Mouse (Mus musculus): ENCODE results near the gene Tle1. TPM values are rescaled to one million over a fixed set of nuclear protein-coding genes. Genes with fewer than 3 reads are reported as not detected.
A peak's percentile ranks its signal among the peaks of the same experiment; 100 is the strongest.

The Tle1 gene
- total and polyA plus RNA-seq, 2 experiments from 2014 or later = 23.0 to 77.9 TPM

DNA sequence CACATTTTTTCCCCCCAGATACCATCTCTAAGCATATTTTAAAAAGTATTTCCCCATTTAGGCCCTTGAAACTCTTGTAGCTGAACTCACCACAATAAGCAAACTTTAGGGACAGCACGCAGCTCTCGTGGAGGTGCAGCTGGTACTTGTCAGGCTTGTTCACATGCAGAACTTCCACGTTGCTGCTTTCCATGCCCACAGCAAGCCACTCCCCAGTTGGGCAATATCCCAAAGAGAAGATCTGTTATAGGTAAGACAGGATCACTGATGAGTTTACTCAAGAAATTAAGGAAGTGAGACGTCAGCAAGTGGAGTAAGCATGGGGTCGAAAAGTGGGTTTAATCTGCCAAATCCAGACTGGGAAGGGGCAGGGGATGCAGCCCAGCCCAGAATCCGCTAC lies 80.7 kb downstream of the Tle1 start:
- H3K27ac ChIP-seq (ENCODE audit: low read depth, low read length) = no peak overlapping the region
- H3K4me2 ChIP-seq (ENCODE audit: low read depth, low read length, poor library complexity, severe bottlenecking) = no peak overlapping the region
- no peak for DNase-seq (ENCODE audit: low spot score)
- H3K9ac ChIP-seq (replicated peaks; ENCODE audit: low read length, poor library complexity, severe bottlenecking) = no peak overlapping the region
- ATAC-seq (ENCODE audit: low FRiP score) = no peak
- H3K27me3 ChIP-seq (ENCODE audit: insufficient read depth, low read length) = no peaks in the 10 kb centered on the region
- H3K4me3 ChIP-seq (ENCODE audit: low read depth, low read length) = no peak overlapping the region
- peaks cover 30% of the 10 kb centered on the region; the same call in 1 of the 2 replicates for H3K36me3 ChIP-seq (ENCODE audit: insufficient read depth, low read length)
- 92% methylated on average over 6 of the region's 6 CpGs for WGBS
- H3K9me3 ChIP-seq (ENCODE audit: low read length) = no peaks in the 10 kb centered on the region
- no peaks in the 10 kb centered on the region for H3K4me1 ChIP-seq (ENCODE audit: insufficient read depth, low read length)
- no peak for TF ChIP-seq CTCF (IDR thresholded peaks at IDR 0.05)

DNA sequence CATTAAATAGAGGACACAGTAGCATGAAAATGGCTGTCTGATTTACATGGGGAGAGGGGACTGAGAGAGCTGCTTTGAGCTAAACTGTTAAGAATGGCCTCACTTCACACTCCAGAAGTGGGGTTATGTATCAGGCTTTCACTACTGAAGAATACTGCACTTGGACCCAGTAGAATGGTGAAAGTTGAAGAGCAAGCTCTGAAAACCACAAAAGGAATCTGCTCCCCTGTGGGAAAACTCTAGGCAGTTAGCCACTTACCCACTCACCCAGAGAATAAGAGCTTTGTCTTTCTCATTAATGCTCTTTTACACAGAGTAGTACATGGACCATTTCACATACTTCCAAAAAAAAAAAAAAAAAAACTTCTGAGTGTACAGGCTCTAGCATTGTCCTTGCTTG lies 95.0 kb downstream of the Tle1 start:
- H3K36me3 ChIP-seq (ENCODE audit: insufficient read depth, low read length) = no peaks in the 10 kb centered on the region
- no peaks in the 10 kb centered on the region for H3K9me3 ChIP-seq (ENCODE audit: low read length)
- H3K27ac ChIP-seq (ENCODE audit: low read depth, low read length) = no peak overlapping the region
- DNase-seq (ENCODE audit: low spot score) (peak; percentile 53), ATAC-seq (ENCODE audit: low FRiP score) (no peak)
- no peak overlapping the region for H3K4me3 ChIP-seq (ENCODE audit: low read depth, low read length)
- no peak for TF ChIP-seq CTCF (IDR thresholded peaks at IDR 0.05)
- no peaks in the 10 kb centered on the region for H3K27me3 ChIP-seq (ENCODE audit: insufficient read depth, low read length)
- H3K4me2 ChIP-seq (ENCODE audit: low read depth, low read length, poor library complexity, severe bottlenecking) = no peak overlapping the region
- H3K4me1 ChIP-seq (ENCODE audit: insufficient read depth, low read length) = no peaks in the 10 kb centered on the region
- no peak overlapping the region for H3K9ac ChIP-seq (replicated peaks; ENCODE audit: low read length, poor library complexity, severe bottlenecking)

- no peaks in the 10 kb centered on the region for H3K27me3 ChIP-seq (ENCODE audit: insufficient read depth, low read length)
- no peak overlapping the region for H3K4me3 ChIP-seq (ENCODE audit: low read depth, low read length)
- TF ChIP-seq CTCF (IDR thresholded peaks at IDR 0.05) = no peak
- no peaks in the 10 kb centered on the region for H3K36me3 ChIP-seq (ENCODE audit: insufficient read depth, low read length)
- no peak for ATAC-seq (ENCODE audit: low FRiP score)
- H3K4me1 ChIP-seq (ENCODE audit: insufficient read depth, low read length) = no peaks in the 10 kb centered on the region
- H3K4me2 ChIP-seq (ENCODE audit: low read depth, low read length, poor library complexity, severe bottlenecking) = no peak overlapping the region
- no peak for DNase-seq (ENCODE audit: low spot score)
- H3K27ac ChIP-seq (ENCODE audit: low read depth, low read length) = no peak overlapping the region
- H3K9ac ChIP-seq (replicated peaks; ENCODE audit: low read length, poor library complexity, severe bottlenecking) = no peak overlapping the region
- no peaks in the 10 kb centered on the region for H3K9me3 ChIP-seq (ENCODE audit: low read length)
Observed at GRCm38 (mm10) chr4:72104186-72104585, 96.5 kb downstream of the Tle1 start.

DNA sequence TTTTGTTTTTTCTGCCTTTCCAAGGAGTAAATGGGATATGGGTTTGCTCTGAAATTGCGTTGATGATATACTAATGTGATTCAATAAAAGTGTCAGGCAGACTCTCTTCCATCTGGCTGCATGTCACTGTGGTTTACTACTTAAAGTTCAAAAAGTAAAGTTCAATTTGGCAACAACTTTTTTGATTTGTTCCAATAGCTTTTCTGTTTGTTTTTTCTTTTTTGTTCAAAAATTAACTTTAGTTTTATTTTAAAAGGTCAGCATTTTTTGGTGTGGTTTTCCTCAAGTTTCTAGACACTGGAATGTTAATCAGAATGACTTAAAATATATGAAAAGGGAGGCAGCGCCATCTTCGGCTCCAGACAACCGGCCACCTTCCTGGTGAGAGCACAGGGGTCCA lies 112.9 kb downstream of the Tle1 start:
- no peaks in the 10 kb centered on the region for H3K4me1 ChIP-seq (ENCODE audit: insufficient read depth, low read length)
- H3K27me3 ChIP-seq (ENCODE audit: insufficient read depth, low read length) = no peaks in the 10 kb centered on the region
- DNase-seq (ENCODE audit: low spot score) (no peak), ATAC-seq (ENCODE audit: low FRiP score) (no peak)
- no peak overlapping the region for H3K4me2 ChIP-seq (ENCODE audit: low read depth, low read length, poor library complexity, severe bottlenecking)
- H3K9me3 ChIP-seq (ENCODE audit: low read length) = no peaks in the 10 kb centered on the region
- no peak overlapping the region for H3K9ac ChIP-seq (replicated peaks; ENCODE audit: low read length, poor library complexity, severe bottlenecking)
- H3K27ac ChIP-seq (ENCODE audit: low read depth, low read length) = no peak overlapping the region
- 90% methylated on average over 4 of the region's 4 CpGs for WGBS
- no peaks in the 10 kb centered on the region for H3K36me3 ChIP-seq (ENCODE audit: insufficient read depth, low read length)
- no peak overlapping the region for H3K4me3 ChIP-seq (ENCODE audit: low read depth, low read length)
- no peak for TF ChIP-seq CTCF (IDR thresholded peaks at IDR 0.05)

- Histone ChIP-seq H3K27ac (ENCODE audit: low read depth, low read length) (no peak overlapping the region), H3K4me1 (ENCODE audit: insufficient read depth, low read length) (no peaks in the 10 kb centered on the region), H3K4me2 (ENCODE audit: low read depth, low read length, poor library complexity, severe bottlenecking) (no peak overlapping the region), H3K27me3 (ENCODE audit: insufficient read depth, low read length) (no peaks in the 10 kb centered on the region), H3K36me3 (ENCODE audit: insufficient read depth, low read length) (no peaks in the 10 kb centered on the region), H3K9me3 (ENCODE audit: low read length) (no peaks in the 10 kb centered on the region), H3K9ac (replicated peaks; ENCODE audit: low read length, poor library complexity, severe bottlenecking) (no peak overlapping the region), H3K4me3 (ENCODE audit: low read depth, low read length) (no peak overlapping the region)
- ATAC-seq (ENCODE audit: low FRiP score) (no peak), DNase-seq (ENCODE audit: low spot score) (peak; percentile 58)
- TF ChIP-seq CTCF (IDR thresholded peaks at IDR 0.05) = peak; percentile 11; the same call in 1 of the 2 replicates
- WGBS = 57% methylated on average over 5 of the region's 5 CpGs
Observed at GRCm38 (mm10) chr4:72069111-72069534, 131.6 kb downstream of the Tle1 start.

DNA sequence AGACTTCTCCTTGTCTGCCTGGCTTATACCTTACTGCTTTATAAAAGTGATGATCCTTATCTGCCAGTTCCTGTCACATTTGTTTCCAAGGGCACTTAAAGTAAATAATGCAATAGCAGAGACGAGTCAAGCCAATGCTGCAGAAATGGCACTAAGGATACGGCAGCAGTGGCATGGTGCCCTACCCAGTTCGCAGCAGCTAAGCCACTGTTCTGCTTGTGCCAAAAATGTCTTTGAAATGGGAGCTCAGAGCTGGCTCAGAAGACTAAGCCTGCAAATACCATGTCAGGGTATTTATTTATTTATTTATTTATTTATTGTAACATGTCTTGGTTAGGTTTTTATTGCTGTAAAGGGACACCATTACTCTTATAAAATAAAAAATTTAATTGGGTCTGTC lies 132.8 kb downstream of the Tle1 start:
- no peaks in the 10 kb centered on the region for H3K4me1 ChIP-seq (ENCODE audit: insufficient read depth, low read length)
- WGBS = 61% methylated on average over 3 of the region's 3 CpGs
- no peaks in the 10 kb centered on the region for H3K27me3 ChIP-seq (ENCODE audit: insufficient read depth, low read length)
- DNase-seq (ENCODE audit: low spot score) = peak; percentile 9
- TF ChIP-seq CTCF (IDR thresholded peaks at IDR 0.05) = no peak
- H3K27ac ChIP-seq (ENCODE audit: low read depth, low read length) = no peak overlapping the region
- H3K9me3 ChIP-seq (ENCODE audit: low read length) = no peaks in the 10 kb centered on the region
- no peak overlapping the region for H3K4me3 ChIP-seq (ENCODE audit: low read depth, low read length)
- no peak overlapping the region for H3K9ac ChIP-seq (replicated peaks; ENCODE audit: low read length, poor library complexity, severe bottlenecking)
- H3K36me3 ChIP-seq (ENCODE audit: insufficient read depth, low read length) = no peaks in the 10 kb centered on the region
- ATAC-seq (ENCODE audit: low FRiP score) = no peak
- H3K4me2 ChIP-seq (ENCODE audit: low read depth, low read length, poor library complexity, severe bottlenecking) = no peak overlapping the region
